Mouse (Mus musculus) B cell, adult (primary cell): ENCODE data around the gene Ddx18. TPM values are rescaled to one million over a fixed set of nuclear protein-coding genes. Genes with fewer than 3 reads are reported as not detected.

Experiments
- total RNA-seq: library from RNA; stranded (reverse); gene quantifications from 4 replicates; pipeline ENCODE4 v1.2.4, GENCODE M21; 2023; ENCODE audit not compliant: inconsistent age

The Ddx18 gene
- total RNA-seq: 77.0 to 100 TPM (median 81.9 TPM) in 4 replicates

DNA sequence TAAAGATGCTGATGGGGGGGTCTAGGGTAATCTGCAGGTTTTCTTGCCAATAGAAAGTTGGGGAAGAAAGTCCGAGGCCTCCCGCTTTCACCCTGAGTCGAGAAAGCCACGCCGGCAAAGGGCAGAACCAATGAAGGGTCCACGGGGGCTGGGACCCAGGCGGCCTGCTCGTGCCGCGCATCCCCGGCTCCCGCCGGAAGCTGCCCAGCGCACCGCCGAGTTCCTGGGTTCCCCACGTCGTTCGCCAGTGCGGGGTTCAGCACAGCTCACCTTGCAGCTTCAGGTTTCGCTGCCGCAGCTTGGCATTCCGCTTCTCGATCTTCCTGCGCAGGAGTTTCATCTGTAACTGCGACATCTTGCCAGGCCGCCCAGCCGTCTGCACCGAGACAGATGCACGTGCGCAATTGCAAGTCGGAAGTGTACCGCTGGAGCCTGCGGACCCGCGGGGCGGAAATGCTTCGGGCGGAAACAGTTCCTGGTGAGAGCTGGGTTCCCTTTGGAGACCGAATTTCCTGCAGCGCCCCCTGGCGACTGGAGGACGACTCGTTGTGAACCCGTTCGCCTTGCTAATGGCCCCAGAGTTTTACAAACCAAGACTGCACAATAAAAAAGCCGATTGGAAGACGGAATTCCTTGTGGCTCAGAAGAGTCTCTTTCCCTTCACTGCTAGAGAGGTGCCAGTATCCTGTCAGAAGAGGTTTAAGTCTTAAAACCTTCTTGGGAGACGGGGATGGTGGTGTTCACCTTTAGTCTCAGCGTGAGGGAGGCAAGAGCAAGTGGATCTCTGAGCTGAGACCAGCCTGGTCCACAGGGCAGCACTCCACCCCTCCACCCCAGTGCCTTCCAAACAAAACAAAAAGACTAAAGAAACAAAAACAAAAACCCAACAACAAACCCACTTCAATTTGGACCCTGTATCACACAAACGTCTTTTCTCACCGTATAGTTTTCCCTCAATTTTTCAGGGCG is at the start of gene Ddx18:
Ddx18 (minus strand) TSS at position 469 of the 969 bp plus-strand sequence.

DNA sequence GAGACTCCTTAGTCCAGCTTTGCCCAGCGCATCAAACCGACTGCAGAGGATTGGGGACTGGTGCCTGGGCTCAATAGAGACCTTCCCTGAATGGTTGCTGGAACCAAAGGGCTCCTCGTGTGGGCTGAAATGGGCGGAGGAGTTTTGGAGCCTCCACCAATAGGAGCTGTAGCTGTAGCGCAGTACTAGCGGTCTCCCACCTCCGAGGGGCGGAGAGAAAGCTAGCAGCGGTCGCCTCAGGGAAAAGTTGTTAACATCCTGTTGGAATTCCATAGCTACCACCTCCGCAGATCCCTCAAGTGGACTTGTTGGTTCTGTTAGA is 39.4 kb downstream of the Ddx18 start, which contains the start of gene Htr5b:
Htr5b (minus strand) TSS at position 67 of the 322 bp plus-strand sequence.

Other genes with a start within 250 kb of the Ddx18 start
- 17.3 to 24.3 TPM (median 24.1 TPM) in 4 replicates for gene Insig2, start 235.4 kb downstream of the Ddx18 start, total RNA-seq
- 34.6 to 38.3 TPM (median 36.9 TPM) in 4 replicates for gene Ccdc93, start 136.9 kb downstream of the Ddx18 start, total RNA-seq
- gene Htr5b, start 39.5 kb downstream of the Ddx18 start, total RNA-seq: not detected in 4 replicates